Mouse (Mus musculus): ENCODE data around the gene Ttc28. TPM values are rescaled to one million over a fixed set of nuclear protein-coding genes. Genes with fewer than 3 reads are reported as not detected.
A peak's percentile ranks its signal among the peaks of the same experiment; 100 is the strongest.

Gene Ttc28
- polyA plus RNA-seq, 1 experiment from 2014 or later = 5.8 TPM

- Histone ChIP-seq H3K9me3 (replicated peaks; ENCODE audit: control insufficient read depth, low read length) (no peaks in the 10 kb centered on the region), H3K27me3 (ENCODE audit: control insufficient read depth, insufficient read depth, low read length) (no peaks in the 10 kb centered on the region), H3K9ac (ENCODE audit: low read length) (no peak overlapping the region), H3K36me3 (ENCODE audit: control insufficient read depth, insufficient read depth) (no peaks in the 10 kb centered on the region), H3K4me3 (ENCODE audit: low read length) (no peak overlapping the region), H3K27ac (ENCODE audit: low read length) (no peak overlapping the region), H3K4me2 (ENCODE audit: low read depth, low read length) (peak overlapping the region; percentile 36; the same call in 1 of the 2 replicates), H3K4me1 (ENCODE audit: control insufficient read depth, insufficient read depth, low read length) (no peaks in the 10 kb centered on the region)
- 34% methylated on average over 10 of the region's 10 CpGs for WGBS
- ATAC-seq (replicated peaks; ENCODE audit: extremely low read depth, insufficient read depth, low FRiP score) = no peak
These were observed 412.0 kb downstream of the Ttc28 start for GRCm38 (mm10) chr5:111291639-111292038.

- no peaks in the 10 kb centered on the region for H3K27me3 ChIP-seq (ENCODE audit: control insufficient read depth, insufficient read depth, low read length)
- no peak overlapping the region for H3K27ac ChIP-seq (ENCODE audit: low read length)
- no peak for ATAC-seq (replicated peaks; ENCODE audit: extremely low read depth, insufficient read depth, low FRiP score)
- no peaks in the 10 kb centered on the region for H3K9me3 ChIP-seq (replicated peaks; ENCODE audit: control insufficient read depth, low read length)
- no peak overlapping the region for H3K4me3 ChIP-seq (ENCODE audit: low read length)
- H3K4me1 ChIP-seq (ENCODE audit: control insufficient read depth, insufficient read depth, low read length) = no peaks in the 10 kb centered on the region
- no peak overlapping the region for H3K4me2 ChIP-seq (ENCODE audit: low read depth, low read length)
- WGBS = 67% methylated on average over 5 of the region's 5 CpGs
- no peak overlapping the region for H3K9ac ChIP-seq (ENCODE audit: low read length)
- H3K36me3 ChIP-seq (ENCODE audit: control insufficient read depth, insufficient read depth) = no peaks in the 10 kb centered on the region
These were observed 418.2 kb downstream of the Ttc28 start for GRCm38 (mm10) chr5:111297801-111298200.

GRCm38 (mm10) chr5:111298706-111299105 is 419.1 kb downstream of the Ttc28 start:
- no peaks in the 10 kb centered on the region for H3K9me3 ChIP-seq (replicated peaks; ENCODE audit: control insufficient read depth, low read length)
- H3K4me2 ChIP-seq (ENCODE audit: low read depth, low read length) = no peak overlapping the region
- H3K36me3 ChIP-seq (ENCODE audit: control insufficient read depth, insufficient read depth) = no peaks in the 10 kb centered on the region
- ATAC-seq (replicated peaks; ENCODE audit: extremely low read depth, insufficient read depth, low FRiP score) = no peak
- no peak overlapping the region for H3K27ac ChIP-seq (ENCODE audit: low read length)
- no peaks in the 10 kb centered on the region for H3K27me3 ChIP-seq (ENCODE audit: control insufficient read depth, insufficient read depth, low read length)
- H3K4me3 ChIP-seq (ENCODE audit: low read length) = no peak overlapping the region
- H3K4me1 ChIP-seq (ENCODE audit: control insufficient read depth, insufficient read depth, low read length) = no peaks in the 10 kb centered on the region
- 54% methylated on average over 7 of the region's 7 CpGs for WGBS
- no peak overlapping the region for H3K9ac ChIP-seq (ENCODE audit: low read length)

- no peak overlapping the region for H3K4me3 ChIP-seq (ENCODE audit: low read length)
- H3K27me3 ChIP-seq (ENCODE audit: control insufficient read depth, insufficient read depth, low read length) = no peaks in the 10 kb centered on the region
- peaks cover 3% of the 10 kb centered on the region; the same call in 1 of the 2 replicates for H3K9me3 ChIP-seq (replicated peaks; ENCODE audit: control insufficient read depth, low read length)
- ATAC-seq (replicated peaks; ENCODE audit: extremely low read depth, insufficient read depth, low FRiP score) = no peak
- H3K4me2 ChIP-seq (ENCODE audit: low read depth, low read length) = no peak overlapping the region
- WGBS = 62% methylated on average over 8 of the region's 8 CpGs
- H3K4me1 ChIP-seq (ENCODE audit: control insufficient read depth, insufficient read depth, low read length) = no peaks in the 10 kb centered on the region
- H3K27ac ChIP-seq (ENCODE audit: low read length) = no peak overlapping the region
- no peak overlapping the region for H3K9ac ChIP-seq (ENCODE audit: low read length)
- H3K36me3 ChIP-seq (ENCODE audit: control insufficient read depth, insufficient read depth) = no peaks in the 10 kb centered on the region
These were observed 421.2 kb downstream of the Ttc28 start for GRCm38 (mm10) chr5:111300776-111301175.

- Histone ChIP-seq H3K9me3 (replicated peaks; ENCODE audit: control insufficient read depth, low read length) (peaks cover 3% of the 10 kb centered on the region; the same call in 1 of the 2 replicates), H3K9ac (ENCODE audit: low read length) (no peak overlapping the region), H3K4me1 (ENCODE audit: control insufficient read depth, insufficient read depth, low read length) (no peaks in the 10 kb centered on the region), H3K27me3 (ENCODE audit: control insufficient read depth, insufficient read depth, low read length) (no peaks in the 10 kb centered on the region), H3K27ac (ENCODE audit: low read length) (no peak overlapping the region), H3K4me2 (ENCODE audit: low read depth, low read length) (no peak overlapping the region), H3K4me3 (ENCODE audit: low read length) (no peak overlapping the region), H3K36me3 (ENCODE audit: control insufficient read depth, insufficient read depth) (no peaks in the 10 kb centered on the region)
- no peak for ATAC-seq (replicated peaks; ENCODE audit: extremely low read depth, insufficient read depth, low FRiP score)
- 68% methylated on average over 7 of the region's 7 CpGs for WGBS
These were observed 422.1 kb downstream of the Ttc28 start for GRCm38 (mm10) chr5:111301736-111302135.

- Histone ChIP-seq H3K4me3 (ENCODE audit: low read length) (no peak overlapping the region), H3K9me3 (replicated peaks; ENCODE audit: control insufficient read depth, low read length) (peaks cover 3% of the 10 kb centered on the region; the same call in 1 of the 2 replicates), H3K27ac (ENCODE audit: low read length) (no peak overlapping the region), H3K4me2 (ENCODE audit: low read depth, low read length) (no peak overlapping the region), H3K9ac (ENCODE audit: low read length) (no peak overlapping the region), H3K36me3 (ENCODE audit: control insufficient read depth, insufficient read depth) (no peaks in the 10 kb centered on the region), H3K4me1 (ENCODE audit: control insufficient read depth, insufficient read depth, low read length) (no peaks in the 10 kb centered on the region), H3K27me3 (ENCODE audit: control insufficient read depth, insufficient read depth, low read length) (no peaks in the 10 kb centered on the region)
- 89% methylated on average over 3 of the region's 3 CpGs for WGBS
- ATAC-seq (replicated peaks; ENCODE audit: extremely low read depth, insufficient read depth, low FRiP score) = no peak
These were observed 425.1 kb downstream of the Ttc28 start for GRCm38 (mm10) chr5:111304730-111305129.

GRCm38 (mm10) chr5:111310185-111310584 is 430.6 kb downstream of the Ttc28 start:
- Histone ChIP-seq H3K9me3 (replicated peaks; ENCODE audit: control insufficient read depth, low read length) (peaks cover 15% of the 10 kb centered on the region), H3K27ac (ENCODE audit: low read length) (no peak overlapping the region), H3K4me3 (ENCODE audit: low read length) (no peak overlapping the region), H3K4me1 (ENCODE audit: control insufficient read depth, insufficient read depth, low read length) (no peaks in the 10 kb centered on the region), H3K27me3 (ENCODE audit: control insufficient read depth, insufficient read depth, low read length) (no peaks in the 10 kb centered on the region), H3K4me2 (ENCODE audit: low read depth, low read length) (no peak overlapping the region), H3K36me3 (ENCODE audit: control insufficient read depth, insufficient read depth) (no peaks in the 10 kb centered on the region), H3K9ac (ENCODE audit: low read length) (no peak overlapping the region)
- 46% methylated on average over 6 of the region's 6 CpGs for WGBS
- peak; percentile 69; the same call in 1 of the 2 replicates for ATAC-seq (replicated peaks; ENCODE audit: extremely low read depth, insufficient read depth, low FRiP score)

- H3K9me3 ChIP-seq (replicated peaks; ENCODE audit: control insufficient read depth, low read length) = peaks cover 14% of the 10 kb centered on the region
- no peak for ATAC-seq (replicated peaks; ENCODE audit: extremely low read depth, insufficient read depth, low FRiP score)
- 82% methylated on average over 9 of the region's 9 CpGs for WGBS
These were observed 434.2 kb downstream of the Ttc28 start for GRCm38 (mm10) chr5:111313833-111314232.

GRCm38 (mm10) chr5:111315061-111315460 is 435.5 kb downstream of the Ttc28 start:
- Histone ChIP-seq H3K9ac (ENCODE audit: low read length) (no peak overlapping the region), H3K36me3 (ENCODE audit: control insufficient read depth, insufficient read depth) (no peaks in the 10 kb centered on the region), H3K4me3 (ENCODE audit: low read length) (no peak overlapping the region), H3K9me3 (replicated peaks; ENCODE audit: control insufficient read depth, low read length) (peaks cover 14% of the 10 kb centered on the region), H3K27me3 (ENCODE audit: control insufficient read depth, insufficient read depth, low read length) (no peaks in the 10 kb centered on the region), H3K4me2 (ENCODE audit: low read depth, low read length) (no peak overlapping the region), H3K27ac (ENCODE audit: low read length) (no peak overlapping the region), H3K4me1 (ENCODE audit: control insufficient read depth, insufficient read depth, low read length) (no peaks in the 10 kb centered on the region)
- 86% methylated on average over 6 of the region's 6 CpGs for WGBS
- ATAC-seq (replicated peaks; ENCODE audit: extremely low read depth, insufficient read depth, low FRiP score) = no peak

More at GRCm38 (mm10) chr5:111313833-111314232, 434.2 kb downstream of the Ttc28 start:
- H3K4me2 ChIP-seq (ENCODE audit: low read depth, low read length) = no peak overlapping the region
- no peaks in the 10 kb centered on the region for H3K4me1 ChIP-seq (ENCODE audit: control insufficient read depth, insufficient read depth, low read length)
- H3K9ac ChIP-seq (ENCODE audit: low read length) = no peak overlapping the region
- no peak overlapping the region for H3K4me3 ChIP-seq (ENCODE audit: low read length)
- H3K36me3 ChIP-seq (ENCODE audit: control insufficient read depth, insufficient read depth) = no peaks in the 10 kb centered on the region
- no peaks in the 10 kb centered on the region for H3K27me3 ChIP-seq (ENCODE audit: control insufficient read depth, insufficient read depth, low read length)
- H3K27ac ChIP-seq (ENCODE audit: low read length) = no peak overlapping the region
